Mouse (Mus musculus) intestine, embryonic 16.5 days (tissue): ENCODE results near the gene Prkca. TPM values are rescaled to one million over a fixed set of nuclear protein-coding genes. Genes with fewer than 3 reads are reported as not detected.

Source experiments
- ATAC-seq: fragments of 200-750 bp; cut with Nextera tagmentation; 2 replicates; pipeline ENCODE4 v1.8.0; 2017; ENCODE audit warnings: moderate TSS enrichment, moderate library complexity
- H3K27ac ChIP-seq: fragments of 300-500 bp; sonication (generic); 2 replicates; pipeline ENCODE4 v1.5.1; 2014; ENCODE audit warnings: mild to moderate bottlenecking, low read length
- H3K27me3 ChIP-seq: fragments of 300-500 bp; sonication (generic); replicated peaks from 2 replicates; pipeline ENCODE4 v1.6.1; 2014; ENCODE audit warnings: low read length, control low read depth, mixed read lengths; ENCODE audit not compliant: control insufficient read depth, insufficient read depth
- H3K36me3 ChIP-seq: fragments of 300-500 bp; sonication (generic); 2 replicates; pipeline ENCODE4 v1.6.1; 2014; ENCODE audit warnings: low read length, control low read depth; ENCODE audit not compliant: control insufficient read depth, insufficient read depth
- H3K4me1 ChIP-seq: fragments of 300-500 bp; sonication (generic); 2 replicates; pipeline ENCODE4 v1.6.1; 2014; ENCODE audit warnings: low read length, control low read depth, mixed read lengths; ENCODE audit not compliant: control insufficient read depth, insufficient read depth
- H3K4me2 ChIP-seq: fragments of 300-500 bp; sonication (generic); 2 replicates; pipeline ENCODE4 v1.6.1; 2014; ENCODE audit warnings: low read depth, low read length, control low read depth
- H3K4me3 ChIP-seq: fragments of 300-500 bp; sonication (generic); 2 replicates; pipeline ENCODE4 v1.5.1; 2014; ENCODE audit warnings: mild to moderate bottlenecking, low read length
- H3K9ac ChIP-seq: fragments of 300-500 bp; sonication (generic); 2 replicates; pipeline ENCODE4 v1.6.1; 2014; ENCODE audit warnings: low read depth, low read length
- H3K9me3 ChIP-seq: fragments of 300-500 bp; sonication (generic); 2 replicates; pipeline ENCODE4 v1.6.1; 2016; ENCODE audit warnings: low read length, control low read depth; ENCODE audit not compliant: control insufficient read depth
- WGBS: fragments of 180-500 bp; shearing (Covaris S2); extraction: QIAGEN DNeasy Blood & Tissue Kit; methylation state at CpG from one replicate; pipeline ENCODE4 v1.1.7; 2014; 5-methylcytosine and 5-hydroxymethylcytosine counted together
- polyA plus RNA-seq: library from polyadenylated mRNA; unstranded; fragments of >200 nt; fragmentation: Nextera tagmentation; extraction: Ambion mirVana; gene quantifications from 2 replicates; pipeline ENCODE4 v1.2.1, GENCODE M21; 2015

Gene Prkca
- polyA plus RNA-seq, 1 experiment from 2014 or later: 20.3 TPM

GRCm38 (mm10) chr11:108145752-108146496 is 197.8 kb downstream of the Prkca start:
- Histone ChIP-seq H3K4me2 (no peak overlapping the region), H3K9me3 (no peaks in the 10 kb centered on the region), H3K36me3 (no peaks in the 10 kb centered on the region), H3K27me3 (no peaks in the 10 kb centered on the region), H3K9ac (no peak overlapping the region), H3K4me1 (peaks cover 27% of the 10 kb centered on the region), H3K4me3 (no peak overlapping the region), H3K27ac (0 out of 2 replicates have a peak overlapping the region, but pooled peaks have one; percentile 0)
- WGBS: 56% methylated on average over 13 of the region's 13 CpGs
- ATAC-seq: peak; percentile 64

GRCm38 (mm10) chr11:108145128-108145527 is 198.6 kb downstream of the Prkca start:
- Histone ChIP-seq H3K4me1 (peaks cover 26% of the 10 kb centered on the region), H3K9me3 (no peaks in the 10 kb centered on the region), H3K4me3 (no peak overlapping the region), H3K36me3 (no peaks in the 10 kb centered on the region), H3K27ac (no peak overlapping the region), H3K27me3 (no peaks in the 10 kb centered on the region), H3K9ac (no peak overlapping the region), H3K4me2 (no peak overlapping the region)
- WGBS: 72% methylated on average over 8 of the region's 8 CpGs
- no peak for ATAC-seq

- Histone ChIP-seq H3K9ac (no peak overlapping the region), H3K27me3 (no peaks in the 10 kb centered on the region), H3K4me3 (no peak overlapping the region), H3K36me3 (no peaks in the 10 kb centered on the region), H3K9me3 (no peaks in the 10 kb centered on the region), H3K27ac (no peak overlapping the region), H3K4me1 (peaks cover 17% of the 10 kb centered on the region), H3K4me2 (no peak overlapping the region)
- ATAC-seq: no peak
- WGBS: 85% methylated on average over 2 of the region's 2 CpGs
These were observed 200.0 kb downstream of the Prkca start for GRCm38 (mm10) chr11:108143739-108144138.

- Histone ChIP-seq H3K9ac (no peak overlapping the region), H3K9me3 (no peaks in the 10 kb centered on the region), H3K36me3 (no peaks in the 10 kb centered on the region), H3K27me3 (no peaks in the 10 kb centered on the region), H3K27ac (no peak overlapping the region), H3K4me1 (0 out of 2 replicates have a peak, but pooled peaks cover 2% of the 10 kb centered on the region), H3K4me2 (no peak overlapping the region), H3K4me3 (no peak overlapping the region)
- 79% methylated on average over 7 of the region's 7 CpGs for WGBS
- no peak for ATAC-seq
These were observed 203.7 kb downstream of the Prkca start for GRCm38 (mm10) chr11:108140028-108140427.

GRCm38 (mm10) chr11:108136341-108136740 is 207.4 kb downstream of the Prkca start:
- WGBS: 59% methylated on average over 3 of the region's 3 CpGs
- H3K36me3 ChIP-seq: no peaks in the 10 kb centered on the region
- 0 out of 2 replicates have a peak, but pooled peaks cover 2% of the 10 kb centered on the region for H3K4me1 ChIP-seq
- H3K4me2 ChIP-seq: no peak overlapping the region
- no peak for ATAC-seq
- H3K27me3 ChIP-seq: no peaks in the 10 kb centered on the region
- H3K9me3 ChIP-seq: no peaks in the 10 kb centered on the region
- no peak overlapping the region for H3K27ac ChIP-seq
- H3K4me3 ChIP-seq: no peak overlapping the region
- H3K9ac ChIP-seq: no peak overlapping the region

- Histone ChIP-seq H3K4me2 (no peak overlapping the region), H3K27me3 (no peaks in the 10 kb centered on the region), H3K9me3 (no peaks in the 10 kb centered on the region), H3K4me3 (no peak overlapping the region), H3K36me3 (no peaks in the 10 kb centered on the region), H3K27ac (no peak overlapping the region), H3K9ac (no peak overlapping the region), H3K4me1 (0 out of 2 replicates have a peak, but pooled peaks cover 2% of the 10 kb centered on the region)
- 29% methylated on average over 4 of the region's 4 CpGs for WGBS
- ATAC-seq: no peak
These were observed 208.1 kb downstream of the Prkca start for GRCm38 (mm10) chr11:108135407-108136159.

GRCm38 (mm10) chr11:108128593-108128992 is 215.1 kb downstream of the Prkca start:
- no peaks in the 10 kb centered on the region for H3K9me3 ChIP-seq

GRCm38 (mm10) chr11:108127908-108128307 is 215.8 kb downstream of the Prkca start:
- no peaks in the 10 kb centered on the region for H3K9me3 ChIP-seq
- 73% methylated on average over 5 of the region's 5 CpGs for WGBS

More at GRCm38 (mm10) chr11:108128593-108128992, 215.1 kb downstream of the Prkca start:
- Histone ChIP-seq H3K4me1 (no peaks in the 10 kb centered on the region), H3K27ac (no peak overlapping the region), H3K4me2 (no peak overlapping the region), H3K27me3 (no peaks in the 10 kb centered on the region), H3K36me3 (no peaks in the 10 kb centered on the region), H3K4me3 (no peak overlapping the region), H3K9ac (no peak overlapping the region)
- 34% methylated on average over 5 of the region's 5 CpGs for WGBS
- 0 out of 2 replicates have a peak, but pooled peaks have one; percentile 42 for ATAC-seq

GRCm38 (mm10) chr11:108122486-108122885 is 221.2 kb downstream of the Prkca start:
- Histone ChIP-seq H3K36me3 (no peaks in the 10 kb centered on the region), H3K9me3 (no peaks in the 10 kb centered on the region), H3K27ac (no peak overlapping the region), H3K9ac (no peak overlapping the region), H3K4me1 (peaks cover 8% of the 10 kb centered on the region; the same call in 1 of the 2 replicates), H3K27me3 (no peaks in the 10 kb centered on the region), H3K4me2 (no peak overlapping the region), H3K4me3 (no peak overlapping the region)
- 78% methylated on average over 7 of the region's 7 CpGs for WGBS
- ATAC-seq: no peak

More at GRCm38 (mm10) chr11:108127908-108128307, 215.8 kb downstream of the Prkca start:
- Histone ChIP-seq H3K36me3 (no peaks in the 10 kb centered on the region), H3K4me3 (no peak overlapping the region), H3K4me1 (no peaks in the 10 kb centered on the region), H3K27ac (no peak overlapping the region), H3K27me3 (no peaks in the 10 kb centered on the region), H3K4me2 (no peak overlapping the region), H3K9ac (no peak overlapping the region)
- no peak for ATAC-seq
